Mouse (Mus musculus): Measurements from ENCODE around the gene Hcn2.

Hcn2 gene

GRCm38 (mm10) chr10:79773208-79773607, 56.8 kb downstream of the Hcn2 start:
- no peak for DNase-seq (ENCODE audit: low read depth, low spot score)

GRCm38 (mm10) chr10:79774486-79775279, 58.2 kb downstream of the Hcn2 start:
- DNase-seq (ENCODE audit: low read depth, low spot score) = no peak

- no peak for DNase-seq (ENCODE audit: low read depth, low spot score)
Observed at GRCm38 (mm10) chr10:79777103-79777531, 60.7 kb downstream of the Hcn2 start, which contains the start of gene Fstl3. Gene Fstl3, plus strand, starts transcription at chr10:79777272.

GRCm38 (mm10) chr10:79778006-79778405, 61.6 kb downstream of the Hcn2 start:
- no peak for DNase-seq (ENCODE audit: low read depth, low spot score)

GRCm38 (mm10) chr10:79779193-79779592, 62.8 kb downstream of the Hcn2 start:
- no peak for DNase-seq (ENCODE audit: low read depth, low spot score)

GRCm38 (mm10) chr10:79779784-79780663, 63.6 kb downstream of the Hcn2 start:
- peak; percentile 89 for DNase-seq (ENCODE audit: low read depth, low spot score)

GRCm38 (mm10) chr10:79780664-79781015, 64.2 kb downstream of the Hcn2 start:
- no peak for DNase-seq (ENCODE audit: low read depth, low spot score)

- DNase-seq (ENCODE audit: low read depth, low spot score) = no peak
Observed at GRCm38 (mm10) chr10:79781139-79781538, 64.7 kb downstream of the Hcn2 start.

GRCm38 (mm10) chr10:79781956-79782355, 65.5 kb downstream of the Hcn2 start:
- DNase-seq (ENCODE audit: low read depth, low spot score) = no peak

- DNase-seq (ENCODE audit: low read depth, low spot score) = no peak
Observed at GRCm38 (mm10) chr10:79783050-79783449, 66.6 kb downstream of the Hcn2 start.

GRCm38 (mm10) chr10:79783920-79784800, 67.7 kb downstream of the Hcn2 start:
- no peak for DNase-seq (ENCODE audit: low read depth, low spot score)

Data from embryo, embryonic 11.5 days (tissue).